Mouse (Mus musculus): ENCODE data around the gene Mxd4. TPM values are rescaled to one million over a fixed set of nuclear protein-coding genes. Genes with fewer than 3 reads are reported as not detected.
A peak's percentile ranks its signal among the peaks of the same experiment; 100 is the strongest.

Gene Mxd4
- polyA plus RNA-seq, 1 experiment from 2014 or later: 21.6 TPM

DNA sequence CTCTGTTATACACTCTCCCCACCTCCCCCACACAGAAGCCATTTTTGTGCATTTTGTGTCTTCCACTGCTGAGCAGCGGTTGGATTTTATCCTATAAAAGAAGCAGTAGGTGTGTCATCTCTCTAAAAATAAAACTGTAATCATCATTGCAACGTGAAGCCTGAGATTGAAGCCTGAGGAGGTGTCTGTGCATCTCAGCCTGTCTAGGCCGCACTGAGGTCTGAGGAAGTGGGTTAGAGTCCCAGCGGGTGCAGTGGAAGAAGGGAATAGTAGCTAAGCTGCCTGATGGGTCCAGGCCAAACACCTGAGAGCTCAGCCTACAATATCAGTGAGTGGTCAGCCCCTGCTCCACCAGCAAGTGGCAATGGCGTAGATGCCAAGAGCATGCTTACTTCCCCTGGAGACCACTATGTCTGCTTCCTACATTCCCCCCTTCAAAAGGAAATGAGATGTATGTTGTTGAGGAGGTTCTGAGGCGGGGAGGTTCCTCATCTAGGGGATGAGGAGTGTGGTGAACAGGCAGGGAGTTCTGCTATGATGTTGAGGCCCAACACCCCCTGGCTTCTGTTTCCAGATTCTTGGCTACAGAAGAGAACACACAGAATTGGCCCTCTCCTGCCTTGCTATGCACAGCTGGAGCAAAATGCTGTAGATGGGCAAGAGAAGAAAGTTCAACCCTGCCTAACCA, 7.6 kb upstream of the Mxd4 start:
- WGBS: 76% methylated on average over 6 of the region's 6 CpGs
- Histone ChIP-seq H3K9me3 (no peaks in the 10 kb centered on the region), H3K36me3 (no peaks in the 10 kb centered on the region), H3K4me3 (no peak overlapping the region), H3K27me3 (ENCODE audit: insufficient read depth, poor library complexity, severe bottlenecking) (peaks cover 11% of the 10 kb centered on the region; the same call in 1 of the 2 replicates), H3K4me1 (peaks cover 17% of the 10 kb centered on the region), H3K27ac (no peak overlapping the region)
- DNase-seq (ENCODE audit: low spot score): no peak

DNA sequence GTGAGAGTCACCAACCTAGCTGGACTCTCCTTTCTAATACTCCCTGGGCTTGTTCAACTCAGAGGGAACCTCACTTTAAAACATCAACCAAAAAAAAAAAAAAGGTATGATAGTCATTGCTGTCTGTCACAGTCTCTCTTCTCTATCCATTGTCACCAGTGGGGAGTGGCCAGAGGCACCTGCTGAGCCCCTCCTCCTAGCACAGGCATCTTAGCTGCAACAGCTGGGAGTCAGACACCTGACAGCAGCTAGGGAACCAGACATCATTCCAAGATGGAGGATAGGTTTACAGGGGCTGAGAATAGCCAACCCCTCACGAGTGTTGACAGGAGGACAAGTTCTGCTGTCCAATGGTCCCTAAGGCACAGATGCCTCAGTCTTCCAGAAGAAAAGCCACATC, 6.9 kb upstream of the Mxd4 start:
- DNase-seq (ENCODE audit: low spot score): no peak
- Histone ChIP-seq H3K9me3 (no peaks in the 10 kb centered on the region), H3K27me3 (ENCODE audit: insufficient read depth, poor library complexity, severe bottlenecking) (peaks cover 14% of the 10 kb centered on the region; the same call in 1 of the 2 replicates), H3K4me1 (peaks cover 22% of the 10 kb centered on the region), H3K4me3 (no peak overlapping the region), H3K36me3 (no peaks in the 10 kb centered on the region), H3K27ac (no peak overlapping the region)
- 28% methylated on average over 1 of the region's 1 CpGs for WGBS

DNA sequence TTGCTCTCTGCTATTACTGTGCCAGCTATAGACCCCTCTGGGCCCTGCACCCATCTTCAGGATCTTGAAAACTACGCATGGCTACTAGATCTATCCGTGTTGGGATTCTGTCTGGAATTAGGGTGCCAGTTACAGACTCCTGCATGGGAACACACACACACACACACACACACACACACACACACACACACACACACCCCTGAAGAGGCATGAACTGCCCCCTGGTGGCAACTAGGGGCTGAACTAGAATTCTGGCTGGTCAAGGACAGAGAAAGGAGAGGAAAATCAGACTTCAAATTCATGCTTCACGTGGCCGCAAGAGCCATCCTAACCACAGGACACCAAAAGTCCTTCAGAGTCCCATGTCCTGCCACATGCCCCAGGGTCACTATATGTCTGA, 4.3 kb upstream of the Mxd4 start:
- Histone ChIP-seq H3K27ac (no peak overlapping the region), H3K4me3 (no peak overlapping the region), H3K36me3 (no peaks in the 10 kb centered on the region), H3K9me3 (no peaks in the 10 kb centered on the region), H3K27me3 (ENCODE audit: insufficient read depth, poor library complexity, severe bottlenecking) (0 out of 2 replicates have a peak, but pooled peaks cover 7% of the 10 kb centered on the region), H3K4me1 (peaks cover 38% of the 10 kb centered on the region)
- 72% methylated on average over 4 of the region's 4 CpGs for WGBS
- DNase-seq (ENCODE audit: low spot score): no peak

DNA sequence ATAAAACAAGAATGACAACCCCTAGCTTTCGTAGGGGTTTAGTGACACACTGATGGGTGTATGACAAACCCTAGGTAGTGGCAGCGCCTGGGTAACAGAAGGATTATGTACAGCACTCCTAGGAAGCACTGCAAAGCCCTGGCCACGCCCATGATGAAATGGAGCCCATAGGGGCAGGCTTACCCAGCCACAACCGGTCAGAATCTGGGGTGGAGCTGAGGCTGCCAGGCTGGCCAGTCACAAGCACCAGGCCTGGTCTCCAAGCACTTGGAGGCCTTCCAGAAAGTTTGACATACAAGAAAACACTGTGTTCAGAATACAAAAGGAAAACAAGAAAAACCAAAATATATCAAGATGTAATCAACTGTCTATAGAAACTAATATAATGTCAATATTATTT, 3.5 kb upstream of the Mxd4 start:
- no peak overlapping the region for H3K4me3 ChIP-seq
- WGBS: 52% methylated on average over 4 of the region's 4 CpGs
- H3K27ac ChIP-seq: no peak overlapping the region
- H3K27me3 ChIP-seq (ENCODE audit: insufficient read depth, poor library complexity, severe bottlenecking): 0 out of 2 replicates have a peak, but pooled peaks cover 7% of the 10 kb centered on the region
- peaks cover 38% of the 10 kb centered on the region for H3K4me1 ChIP-seq
- no peaks in the 10 kb centered on the region for H3K9me3 ChIP-seq
- DNase-seq (ENCODE audit: low spot score): no peak
- H3K36me3 ChIP-seq: no peaks in the 10 kb centered on the region

DNA sequence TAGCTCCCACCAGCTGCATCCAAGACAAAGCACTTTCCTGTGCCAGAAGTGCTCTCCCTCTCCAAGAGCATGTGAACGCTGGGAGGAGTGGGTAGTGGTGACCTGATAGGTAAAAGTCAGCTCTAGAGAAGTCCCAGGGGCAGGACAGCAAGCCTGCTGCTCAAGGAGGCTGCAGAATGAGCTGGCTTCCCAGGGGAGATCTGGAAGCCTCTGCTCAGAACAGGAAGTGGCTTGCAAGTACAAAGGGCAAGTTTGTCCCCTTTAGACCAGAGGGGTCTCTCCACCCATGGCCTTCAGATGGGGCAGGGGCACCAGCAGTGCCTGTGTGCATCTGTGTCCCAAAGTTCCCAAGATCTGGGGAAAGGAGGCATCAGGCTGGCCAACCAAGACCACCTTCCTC, 2.0 kb upstream of the Mxd4 start:
- H3K36me3 ChIP-seq: no peaks in the 10 kb centered on the region; the same call in 1 of the 2 replicates
- H3K9me3 ChIP-seq: no peaks in the 10 kb centered on the region
- WGBS: 42% methylated on average over 1 of the region's 1 CpGs
- no peak for DNase-seq (ENCODE audit: low spot score)
- H3K4me1 ChIP-seq: peaks cover 50% of the 10 kb centered on the region
- 0 out of 2 replicates have a peak, but pooled peaks cover 7% of the 10 kb centered on the region for H3K27me3 ChIP-seq (ENCODE audit: insufficient read depth, poor library complexity, severe bottlenecking)
- no peak overlapping the region for H3K4me3 ChIP-seq
- no peak overlapping the region for H3K27ac ChIP-seq

DNA sequence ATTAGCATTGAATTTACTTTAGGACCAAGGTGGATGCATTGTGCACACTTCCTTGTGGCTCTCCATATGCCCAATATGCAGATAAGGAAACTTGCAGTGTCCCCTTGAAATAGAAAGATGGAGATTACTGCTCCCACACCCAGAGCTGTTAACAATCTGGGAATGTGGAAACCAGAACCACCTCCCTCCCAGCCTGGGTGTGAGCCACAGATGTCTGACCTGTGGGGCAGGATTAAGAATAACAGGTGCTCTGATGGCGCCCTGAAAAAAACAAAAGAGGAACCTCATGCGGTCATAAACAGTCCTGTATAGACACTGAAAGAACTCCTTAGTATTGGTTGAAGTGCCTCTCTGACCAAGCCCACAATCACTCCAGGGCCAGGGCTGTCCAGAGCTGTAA, 1.3 kb upstream of the Mxd4 start:
- 77% methylated on average over 2 of the region's 2 CpGs for WGBS
- H3K27ac ChIP-seq: no peak overlapping the region; the same call in 1 of the 2 replicates
- H3K9me3 ChIP-seq: no peaks in the 10 kb centered on the region
- H3K4me1 ChIP-seq: peaks cover 57% of the 10 kb centered on the region
- peaks cover 7% of the 10 kb centered on the region; the same call in 1 of the 2 replicates for H3K27me3 ChIP-seq (ENCODE audit: insufficient read depth, poor library complexity, severe bottlenecking)
- no peak for DNase-seq (ENCODE audit: low spot score)
- H3K4me3 ChIP-seq: peak overlapping the region; percentile 86; the same call in 1 of the 2 replicates
- no peaks in the 10 kb centered on the region; the same call in 1 of the 2 replicates for H3K36me3 ChIP-seq

DNA sequence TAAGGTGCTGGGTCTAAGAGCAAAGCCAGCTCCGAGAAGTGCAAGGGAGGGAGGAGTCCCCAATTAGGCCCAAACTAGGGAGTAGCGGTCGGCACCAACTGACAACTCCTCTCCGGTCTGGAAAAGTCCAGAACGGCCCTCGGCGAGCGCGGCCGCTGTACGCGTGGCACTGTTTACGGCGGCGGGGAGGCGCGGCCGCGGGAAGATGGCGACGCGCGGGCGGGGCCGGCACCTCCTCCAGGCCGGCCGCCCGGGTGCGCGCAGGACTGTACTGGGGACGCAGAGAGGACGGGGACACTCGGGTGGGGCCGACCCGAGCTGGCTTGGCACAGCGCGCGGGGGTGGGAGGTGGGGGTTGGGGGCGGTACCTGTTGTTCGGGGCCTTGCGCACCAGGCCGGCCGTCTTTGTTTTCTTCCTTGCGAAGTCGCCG, 544 bp downstream of the Mxd4 start:
- peak; percentile 81 for DNase-seq (ENCODE audit: low spot score)
- Histone ChIP-seq H3K4me3 (peak overlapping the region; percentile 86), H3K9me3 (no peaks in the 10 kb centered on the region), H3K4me1 (peaks cover 72% of the 10 kb centered on the region), H3K27ac (peak overlapping the region; percentile 91), H3K27me3 (ENCODE audit: insufficient read depth, poor library complexity, severe bottlenecking) (peaks cover 7% of the 10 kb centered on the region; the same call in 1 of the 2 replicates), H3K36me3 (peaks cover 7% of the 10 kb centered on the region)
- WGBS: under 1% methylated on average over 46 of the region's 46 CpGs

DNA sequence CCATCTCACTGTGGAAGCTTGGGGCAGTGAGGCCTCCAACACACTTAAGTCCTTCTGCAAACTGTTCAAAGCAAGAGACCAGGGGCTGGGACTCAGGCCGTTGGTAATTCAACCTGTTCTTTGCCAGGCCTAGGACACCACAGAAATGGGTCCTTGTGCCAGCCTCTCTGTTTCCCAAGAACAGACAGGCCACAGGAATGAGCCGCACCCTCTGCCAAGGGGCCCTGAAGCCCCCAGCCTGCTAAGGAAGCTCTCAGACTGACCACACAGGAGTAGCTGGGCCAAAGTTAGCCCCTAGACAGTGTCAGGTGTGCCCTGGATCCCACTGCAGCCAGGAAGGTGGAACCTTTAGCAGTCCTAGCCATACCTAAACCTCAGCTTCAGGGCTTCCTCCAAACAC, 1.1 kb downstream of the Mxd4 start:
- Histone ChIP-seq H3K4me3 (peak overlapping the region; percentile 86), H3K9me3 (no peaks in the 10 kb centered on the region), H3K27me3 (ENCODE audit: insufficient read depth, poor library complexity, severe bottlenecking) (peaks cover 7% of the 10 kb centered on the region; the same call in 1 of the 2 replicates), H3K4me1 (peaks cover 72% of the 10 kb centered on the region), H3K27ac (peak overlapping the region; percentile 91), H3K36me3 (peaks cover 13% of the 10 kb centered on the region)
- WGBS: 67% methylated on average over 2 of the region's 2 CpGs
- DNase-seq (ENCODE audit: low spot score): peak; percentile 76

DNA sequence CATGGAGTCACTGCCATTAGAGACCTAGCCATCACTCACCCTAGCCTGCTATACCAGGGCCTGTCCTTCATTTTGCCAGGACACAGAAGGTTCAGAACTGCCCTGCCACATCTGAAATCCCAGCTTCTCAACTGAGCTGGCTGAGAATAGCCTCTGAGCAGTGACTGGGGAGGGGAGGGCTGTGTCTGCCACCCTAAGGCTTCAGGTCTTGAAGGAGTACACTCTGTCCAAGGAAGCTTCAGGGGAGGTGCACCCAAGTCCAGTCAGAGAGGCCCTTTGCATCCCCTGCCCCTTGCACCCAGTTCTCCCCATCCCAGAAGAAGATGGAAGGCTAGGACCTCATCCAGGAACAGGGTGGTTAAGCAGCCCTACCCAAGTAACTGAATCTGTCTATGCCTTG, 1.7 kb downstream of the Mxd4 start:
- peak; percentile 61 for DNase-seq (ENCODE audit: low spot score)
- Histone ChIP-seq H3K27me3 (ENCODE audit: insufficient read depth, poor library complexity, severe bottlenecking) (peaks cover 7% of the 10 kb centered on the region; the same call in 1 of the 2 replicates), H3K27ac (no peak overlapping the region), H3K4me3 (peak overlapping the region; percentile 86), H3K4me1 (peaks cover 69% of the 10 kb centered on the region), H3K36me3 (peaks cover 17% of the 10 kb centered on the region), H3K9me3 (no peaks in the 10 kb centered on the region)

DNA sequence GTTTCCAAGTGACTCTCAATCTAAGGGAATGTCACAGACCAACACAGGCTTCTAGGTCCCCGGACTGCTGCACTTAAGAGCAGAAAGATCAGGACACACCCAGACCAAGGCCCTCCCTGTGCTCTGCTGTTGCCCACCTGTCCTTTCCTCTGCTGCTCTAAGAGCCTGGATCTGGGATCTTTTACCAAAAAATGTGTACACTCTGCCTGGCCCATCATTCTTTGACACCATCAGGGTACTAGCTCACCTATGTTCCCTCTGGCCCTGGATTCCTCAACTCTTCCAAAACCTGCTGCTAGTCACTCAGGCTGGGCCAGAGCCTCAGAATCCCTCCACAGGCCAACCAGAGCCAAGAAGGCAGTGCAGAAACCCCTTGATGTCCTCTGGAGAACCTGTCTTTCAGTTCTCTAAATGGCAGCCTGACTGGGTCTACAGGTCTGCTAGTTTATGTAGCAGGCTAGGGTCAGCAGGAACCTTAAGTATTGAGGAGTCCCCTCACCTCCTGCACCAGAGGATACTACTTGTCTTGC, 2.4 kb downstream of the Mxd4 start:
- peak; percentile 72 for DNase-seq (ENCODE audit: low spot score)
- no peaks in the 10 kb centered on the region for H3K9me3 ChIP-seq
- H3K27me3 ChIP-seq (ENCODE audit: insufficient read depth, poor library complexity, severe bottlenecking): peaks cover 7% of the 10 kb centered on the region; the same call in 1 of the 2 replicates
- no peak overlapping the region for H3K27ac ChIP-seq
- H3K36me3 ChIP-seq: peaks cover 24% of the 10 kb centered on the region
- H3K4me1 ChIP-seq: peaks cover 64% of the 10 kb centered on the region
- H3K4me3 ChIP-seq: no peak overlapping the region; the same call in 1 of the 2 replicates
- 86% methylated on average over 1 of the region's 1 CpGs for WGBS

DNA sequence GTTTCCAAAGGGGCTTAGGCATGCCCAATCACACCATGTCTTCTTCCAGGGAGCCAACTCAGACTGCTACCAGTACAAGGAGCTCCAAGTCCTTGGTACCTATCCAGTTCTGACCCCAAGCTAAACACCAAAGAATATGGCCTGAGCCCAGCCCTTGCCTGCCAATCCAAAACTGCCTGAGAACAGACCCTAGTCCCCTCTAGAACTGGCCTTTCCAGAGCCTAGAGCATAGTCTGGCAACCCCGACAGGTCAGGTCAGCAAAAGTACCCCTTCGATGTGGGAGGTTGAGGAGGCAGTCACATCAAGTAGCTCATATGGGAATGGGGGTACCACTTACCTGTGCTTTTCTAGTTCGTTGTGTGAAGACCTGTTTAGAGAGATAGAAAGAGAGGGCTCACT, 3.5 kb downstream of the Mxd4 start:
- Histone ChIP-seq H3K4me3 (no peak overlapping the region), H3K27ac (no peak overlapping the region), H3K4me1 (peaks cover 55% of the 10 kb centered on the region), H3K9me3 (no peaks in the 10 kb centered on the region), H3K36me3 (peaks cover 28% of the 10 kb centered on the region), H3K27me3 (ENCODE audit: insufficient read depth, poor library complexity, severe bottlenecking) (no peaks in the 10 kb centered on the region; the same call in 1 of the 2 replicates)
- WGBS: 90% methylated on average over 3 of the region's 3 CpGs
- peak; percentile 73 for DNase-seq (ENCODE audit: low spot score)

DNA sequence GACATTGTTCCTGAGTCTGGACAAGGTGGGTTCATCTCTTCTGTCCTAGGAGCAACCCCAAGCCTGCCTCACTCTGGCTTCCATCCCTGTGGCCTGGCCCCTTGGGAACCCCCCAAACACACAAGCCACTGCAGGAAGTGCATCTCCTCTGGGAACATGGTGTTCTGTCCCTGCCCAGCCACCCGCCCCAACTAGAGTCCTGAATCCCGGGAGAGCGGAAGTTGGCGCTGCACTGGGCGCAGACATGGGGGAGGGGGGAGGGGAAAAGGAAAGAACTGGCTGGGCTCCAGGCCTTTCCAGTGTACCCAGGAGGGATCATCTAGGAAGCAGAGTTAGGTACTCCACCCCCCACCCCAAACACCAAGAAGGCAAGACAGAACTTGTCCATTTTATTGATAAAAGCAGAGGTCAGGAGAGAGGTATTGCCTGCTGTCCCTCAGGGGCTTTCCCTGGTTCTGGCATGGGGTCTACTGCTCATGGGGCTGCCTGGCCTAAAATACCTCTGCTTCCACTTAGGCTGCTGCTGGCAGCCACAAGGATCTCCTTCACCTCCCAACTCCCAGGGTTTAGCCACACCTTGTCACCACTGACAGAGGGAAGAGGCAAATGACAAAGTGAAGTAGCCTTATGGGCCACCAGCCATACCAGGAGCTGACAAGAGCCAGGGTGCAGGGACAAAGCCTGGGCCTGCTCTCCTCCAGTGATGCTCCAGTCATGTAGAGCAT, 4.2 kb downstream of the Mxd4 start:
- Histone ChIP-seq H3K27me3 (ENCODE audit: insufficient read depth, poor library complexity, severe bottlenecking) (no peaks in the 10 kb centered on the region; the same call in 1 of the 2 replicates), H3K4me3 (peak overlapping the region; percentile 22; the same call in 1 of the 2 replicates), H3K27ac (0 out of 2 replicates have a peak overlapping the region, but pooled peaks have one; percentile 24), H3K36me3 (peaks cover 35% of the 10 kb centered on the region), H3K9me3 (no peaks in the 10 kb centered on the region), H3K4me1 (peaks cover 48% of the 10 kb centered on the region)
- peak; percentile 74 for DNase-seq (ENCODE audit: low spot score)
- WGBS: 42% methylated on average over 5 of the region's 5 CpGs

DNA sequence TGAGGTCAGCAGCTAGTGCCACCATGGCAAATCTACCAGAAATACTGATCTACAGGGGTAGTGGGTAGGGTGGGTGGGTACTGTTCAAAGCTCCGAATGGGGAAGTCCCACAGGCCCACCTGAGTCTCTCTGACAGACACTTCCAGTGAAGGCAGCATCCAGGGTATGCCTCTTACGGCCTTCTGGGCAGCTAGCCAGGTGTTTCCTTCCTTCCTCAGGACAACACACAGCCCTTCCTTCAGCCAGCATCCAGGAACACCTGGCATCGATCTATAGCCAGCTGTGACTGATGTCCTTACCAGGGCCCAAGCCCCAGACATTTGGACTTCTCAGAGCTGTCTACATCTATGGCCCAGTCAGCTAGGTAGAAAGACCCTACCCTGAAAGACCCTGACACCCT, 5.0 kb downstream of the Mxd4 start:
- Histone ChIP-seq H3K4me3 (no peak overlapping the region), H3K27ac (no peak overlapping the region), H3K9me3 (no peaks in the 10 kb centered on the region), H3K36me3 (peaks cover 43% of the 10 kb centered on the region), H3K27me3 (ENCODE audit: insufficient read depth, poor library complexity, severe bottlenecking) (no peaks in the 10 kb centered on the region; the same call in 1 of the 2 replicates), H3K4me1 (peaks cover 43% of the 10 kb centered on the region)
- WGBS: 75% methylated on average over 3 of the region's 3 CpGs
- peak; percentile 68 for DNase-seq (ENCODE audit: low spot score)

Data from heart, embryonic 10.5 days (tissue).